Mouse (Mus musculus) c-Kit-positive CD71-negative TER-119-negative erythroid progenitor cells, embryonic 14.5 days (primary cell): ENCODE results near the gene Dnm2.
"Not testable (repeated sequence)": the region's sequence is repeated elsewhere in the genome, so short reads cannot be mapped to it uniquely, and the experiment has no call there.

ENCODE experiments used
- DNase-seq: peaks from one replicate; pipeline ENCODE4 v3.0.0-alpha.2; 2013; ENCODE audit warnings: low read depth

The Dnm2 gene

GRCm38 (mm10) chr9:21456246-21456929 lies 31.7 kb downstream of the Dnm2 start:
- no peak for DNase-seq

DNA sequence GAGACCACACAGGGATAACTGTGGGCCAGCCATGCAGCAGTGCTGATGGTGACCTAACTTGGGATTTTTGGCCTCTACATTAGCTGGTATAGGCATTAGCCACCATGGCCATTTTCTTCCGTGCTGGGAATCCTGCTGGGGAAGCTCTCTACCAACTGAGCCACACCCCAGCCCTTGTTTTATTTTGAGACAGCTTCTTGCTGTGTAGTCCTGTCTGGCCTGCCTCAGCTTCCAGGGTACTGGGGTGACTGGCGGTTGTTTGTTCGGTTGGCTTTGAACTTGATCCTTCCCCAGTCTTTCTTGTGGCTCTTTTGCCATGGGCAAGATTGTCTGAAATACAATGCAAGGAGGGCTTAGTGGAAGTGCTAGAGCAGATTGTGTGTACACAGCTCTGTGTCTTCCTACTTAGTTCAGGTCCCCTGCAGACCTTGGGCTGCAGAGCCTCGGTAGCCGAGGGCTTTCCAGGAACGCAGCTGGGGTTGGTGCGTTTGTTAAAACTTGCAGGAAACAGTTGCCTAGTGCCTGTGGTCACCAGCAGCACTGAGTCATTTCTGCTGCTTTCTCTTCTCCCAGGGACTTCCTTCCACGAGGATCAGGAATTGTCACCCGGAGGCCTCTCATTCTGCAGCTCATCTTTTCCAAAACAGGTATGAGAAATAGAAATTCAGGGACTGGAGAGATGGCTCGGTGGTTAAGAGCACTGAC lies 32.4 kb downstream of the Dnm2 start:
- DNase-seq, result no peak

DNA sequence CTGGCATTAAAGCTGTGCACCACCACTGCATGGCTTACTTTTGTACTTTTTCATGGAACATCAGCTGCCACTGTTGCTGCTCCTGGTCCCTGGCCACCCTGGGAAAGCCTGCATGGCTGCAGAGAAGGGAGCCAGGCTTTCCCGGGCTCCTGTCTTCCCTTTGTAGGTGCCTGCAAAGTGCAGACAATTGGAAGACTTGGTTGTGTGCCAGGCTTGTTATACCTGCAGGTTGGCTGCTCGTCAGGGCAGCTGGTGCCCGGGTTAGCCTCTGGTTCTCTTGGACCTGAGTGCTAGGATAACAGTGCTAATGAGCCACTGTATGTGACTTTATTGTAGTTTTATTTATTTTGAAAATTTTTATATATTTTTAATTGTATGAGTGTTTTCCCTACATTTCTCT lies 34.1 kb downstream of the Dnm2 start:
- no peak for DNase-seq

- DNase-seq, result no peak
Observed at GRCm38 (mm10) chr9:21460400-21460940, 35.8 kb downstream of the Dnm2 start.

DNA sequence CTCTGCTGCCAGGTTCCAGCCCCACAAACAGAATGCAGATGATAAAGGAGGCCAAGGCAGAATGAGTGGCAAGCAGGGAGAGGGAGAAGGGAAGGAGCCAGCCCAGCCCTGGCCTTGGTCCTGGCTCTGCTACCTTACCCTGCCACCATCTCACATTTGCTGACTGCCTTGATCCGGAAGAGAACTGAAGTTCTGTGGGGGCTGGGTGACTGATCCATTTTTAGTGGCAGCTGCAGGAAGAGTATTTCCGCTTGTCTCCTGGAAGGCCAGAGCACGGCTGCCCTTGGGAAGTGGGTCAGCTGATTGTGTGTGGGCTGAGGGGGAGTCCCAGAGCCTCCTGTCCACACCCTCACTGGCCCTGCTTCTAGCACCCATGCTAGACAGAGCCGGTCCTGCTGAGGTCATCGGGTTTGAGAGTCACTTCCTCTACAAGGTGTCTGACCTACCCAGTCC lies 38.5 kb downstream of the Dnm2 start:
- no peak for DNase-seq

DNA sequence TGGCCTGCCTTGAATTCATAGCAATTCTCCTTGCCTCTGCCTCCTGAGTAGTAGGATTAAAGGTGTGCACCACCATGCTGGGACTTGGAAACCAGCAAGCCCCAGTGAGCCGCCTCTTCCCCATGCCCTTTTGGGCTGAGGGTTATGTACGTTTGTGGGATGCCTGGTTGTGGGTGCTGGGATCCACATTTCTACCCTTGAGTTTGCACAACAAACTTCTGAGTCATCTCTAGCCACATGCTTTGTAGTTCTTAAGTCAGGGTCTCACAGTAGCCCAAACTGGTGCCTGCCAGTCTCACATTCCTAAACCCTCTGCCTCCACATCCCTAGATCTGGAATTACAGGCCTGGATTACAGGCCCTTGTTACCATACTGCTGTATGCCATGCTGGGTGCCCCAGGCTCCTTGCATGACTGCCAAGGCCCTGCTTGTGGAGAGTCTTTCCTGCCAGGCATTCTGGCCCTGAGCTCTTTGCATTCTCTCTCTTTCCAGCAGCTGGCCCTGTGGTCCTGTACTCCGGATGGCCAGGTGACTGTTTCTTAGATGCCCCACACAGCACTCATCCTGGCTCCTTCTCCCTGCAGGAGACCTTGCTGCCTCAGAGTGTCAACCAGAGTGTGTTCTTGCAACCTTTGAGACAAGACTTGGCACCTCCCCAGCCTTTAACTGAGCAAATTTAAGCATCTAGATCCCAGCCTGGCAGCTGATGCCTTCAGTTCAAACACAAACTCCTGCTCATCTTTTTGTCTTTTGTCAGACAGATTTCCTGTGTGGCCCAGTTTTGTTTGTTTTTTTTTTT lies 39.3 kb downstream of the Dnm2 start:
- no peak for DNase-seq

DNA sequence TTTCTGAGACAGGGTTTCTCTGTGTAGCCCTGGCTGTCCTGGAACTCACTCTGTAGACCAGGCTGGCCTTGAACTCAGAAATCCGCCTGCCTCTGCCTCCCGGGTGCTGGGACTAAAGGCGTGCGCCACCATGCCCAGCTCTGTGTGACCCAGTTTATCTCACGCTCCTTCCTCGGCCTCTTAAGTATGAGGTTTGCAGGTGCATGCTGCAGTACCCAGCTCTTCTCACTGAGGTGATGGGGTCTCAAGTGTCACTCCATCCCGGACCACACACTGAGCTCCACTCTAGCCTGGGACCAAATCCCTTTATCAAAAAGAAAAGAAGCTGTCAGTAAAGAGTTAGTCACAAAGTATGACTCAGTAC lies 39.8 kb downstream of the Dnm2 start:
- DNase-seq, result not testable (repeated sequence)

GRCm38 (mm10) chr9:21469032-21470024 lies 44.6 kb downstream of the Dnm2 start:
- DNase-seq, result no peak

DNA sequence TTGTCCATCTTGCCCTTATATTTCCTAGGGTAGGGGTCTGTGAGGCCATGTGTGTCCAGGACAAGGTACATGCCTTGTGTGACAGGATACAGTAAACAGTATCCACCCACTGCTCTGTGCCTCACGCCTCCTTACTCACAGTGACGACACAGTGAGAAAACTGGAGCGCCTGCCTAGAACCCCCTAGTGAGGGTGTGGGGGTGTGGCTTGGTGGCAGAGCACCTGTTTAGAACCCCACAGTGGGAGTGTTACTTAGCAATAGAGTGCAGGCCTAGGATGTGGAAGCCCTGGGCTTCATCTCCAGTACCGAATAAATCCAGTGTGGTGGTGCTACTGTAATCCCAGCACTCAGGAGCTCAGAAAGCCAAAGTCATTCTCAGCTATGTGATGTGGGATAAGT lies 48.2 kb downstream of the Dnm2 start:
- DNase-seq, result no peak

GRCm38 (mm10) chr9:21477707-21478106 lies 53.0 kb downstream of the Dnm2 start:
- no peak for DNase-seq

GRCm38 (mm10) chr9:21484065-21484464 lies 59.4 kb downstream of the Dnm2 start:
- DNase-seq, result no peak

DNA sequence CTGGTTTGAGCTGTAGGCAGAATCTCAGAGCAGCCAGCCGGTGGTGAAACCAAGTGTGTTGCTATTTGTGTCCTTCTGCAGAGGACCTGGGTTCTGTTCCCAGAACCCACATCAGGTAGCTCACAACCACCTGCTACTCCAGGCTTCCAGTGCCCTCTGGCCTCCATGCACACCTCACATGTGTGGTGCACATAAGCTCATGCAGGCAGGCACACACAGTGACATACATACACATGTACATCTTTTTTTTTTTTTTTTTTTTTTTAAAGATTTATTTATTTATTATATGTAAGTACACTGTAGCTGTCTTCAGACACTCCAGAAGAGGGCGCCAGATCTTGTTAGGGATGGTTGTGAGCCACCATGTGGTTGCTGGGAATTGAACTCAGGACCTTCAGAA lies 63.5 kb downstream of the Dnm2 start:
- DNase-seq, result not testable (repeated sequence)

DNA sequence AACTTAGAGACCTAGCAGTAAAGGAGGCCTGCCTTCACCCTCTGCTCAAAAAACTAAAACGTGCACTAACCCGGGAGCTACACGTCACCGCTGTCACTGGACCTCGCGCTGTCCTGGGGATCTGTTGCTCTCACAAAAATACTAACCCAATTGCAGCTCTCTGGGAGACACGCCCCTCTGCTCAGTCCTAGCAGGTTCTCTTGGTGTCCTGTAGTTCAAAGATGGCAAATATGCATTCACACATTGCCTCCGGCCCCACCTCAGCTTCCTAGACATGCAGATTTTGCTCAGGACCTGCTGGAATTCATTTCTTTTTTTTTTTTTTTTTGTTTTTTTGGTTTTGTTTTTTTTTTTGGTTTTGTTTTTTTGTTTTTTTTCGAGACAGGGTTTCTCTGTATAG lies 66.0 kb downstream of the Dnm2 start:
- no peak for DNase-seq

DNA sequence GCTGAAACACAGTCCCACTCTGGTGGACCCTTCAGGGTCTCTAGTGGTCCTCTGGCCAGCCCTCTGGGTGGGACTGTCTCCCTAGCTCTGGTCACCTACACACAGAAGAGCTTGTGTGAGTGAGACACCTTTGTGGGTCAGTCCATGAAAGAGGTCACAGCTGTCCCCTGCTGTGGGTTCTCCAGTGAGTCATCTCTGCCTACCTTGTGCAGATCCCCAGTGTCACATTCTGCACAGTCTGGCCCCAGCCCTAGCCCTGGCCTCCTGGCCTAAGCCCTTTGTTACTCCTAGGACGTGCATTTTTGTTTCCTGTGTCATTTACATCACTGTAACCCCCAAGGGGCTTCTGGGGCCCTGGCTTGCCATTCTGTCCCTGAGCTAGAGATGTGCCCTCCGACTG lies 69.2 kb downstream of the Dnm2 start:
- no peak for DNase-seq

DNA sequence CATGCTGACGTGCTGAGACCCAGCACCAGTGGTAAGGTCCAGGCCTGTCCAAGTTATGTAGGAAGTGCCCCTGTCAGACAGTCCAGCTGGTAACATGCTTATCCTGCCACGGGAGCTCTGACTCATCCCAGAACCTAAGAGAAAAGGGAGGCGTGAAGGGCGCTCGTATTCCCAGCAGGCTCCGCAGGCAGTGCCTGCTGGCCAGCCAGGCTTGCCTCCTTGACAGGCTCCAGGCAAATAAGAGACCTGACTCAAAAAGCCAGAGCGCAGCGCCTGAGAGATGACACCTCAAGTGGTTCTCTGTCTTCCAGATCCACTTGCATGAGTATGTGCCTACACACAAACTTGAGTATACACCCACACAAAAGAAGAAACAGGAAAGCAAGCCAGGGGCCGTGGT lies 70.0 kb downstream of the Dnm2 start:
- no peak for DNase-seq

- DNase-seq, result no peak
Observed at GRCm38 (mm10) chr9:21496308-21497049, 71.8 kb downstream of the Dnm2 start.

- no peak for DNase-seq
Observed at GRCm38 (mm10) chr9:21497050-21497542, 72.4 kb downstream of the Dnm2 start.

- no peak for DNase-seq
Observed at GRCm38 (mm10) chr9:21497664-21498063, 73.0 kb downstream of the Dnm2 start.

GRCm38 (mm10) chr9:21498284-21498902 lies 73.7 kb downstream of the Dnm2 start:
- no peak for DNase-seq

- no peak for DNase-seq
Observed at GRCm38 (mm10) chr9:21503352-21503751, 78.6 kb downstream of the Dnm2 start.
